Mouse (Mus musculus) liver, embryonic 15.5 days (tissue): ENCODE measurements around the gene Btbd9. TPM values are rescaled to one million over a fixed set of nuclear protein-coding genes. Genes with fewer than 3 reads are reported as not detected.

Experiments
- ATAC-seq: fragments of 200-750 bp; cut with Nextera tagmentation; 2 replicates; pipeline ENCODE4 v1.8.0; 2017; ENCODE audit warnings: moderate number of reproducible peaks, mild to moderate bottlenecking, moderate library complexity; ENCODE audit not compliant: insufficient read depth
- H3K27ac ChIP-seq: fragments of 300-500 bp; sonication (generic); replicated peaks from 2 replicates; pipeline ENCODE4 v1.5.1; 2015; ENCODE audit warnings: mild to moderate bottlenecking, inconsistent platforms
- H3K27me3 ChIP-seq: fragments of 300-500 bp; sonication (generic); 2 replicates; pipeline ENCODE4 v1.6.1; 2015; ENCODE audit warnings: mild to moderate bottlenecking, inconsistent platforms
- H3K36me3 ChIP-seq: fragments of 300-500 bp; sonication (generic); replicated peaks from 2 replicates; pipeline ENCODE4 v1.6.1; 2015; ENCODE audit warnings: moderate library complexity, mild to moderate bottlenecking, inconsistent platforms
- H3K4me1 ChIP-seq: fragments of 300-500 bp; sonication (generic); replicated peaks from 2 replicates; pipeline ENCODE4 v1.6.1; 2015; ENCODE audit warnings: inconsistent platforms
- H3K4me2 ChIP-seq: fragments of 300-500 bp; sonication (generic); 2 replicates; pipeline ENCODE4 v1.6.1; 2015; ENCODE audit warnings: moderate library complexity, mild to moderate bottlenecking, inconsistent platforms
- H3K4me3 ChIP-seq: fragments of 300-500 bp; sonication (generic); replicated peaks from 2 replicates; pipeline ENCODE4 v1.5.1; 2015; ENCODE audit warnings: mild to moderate bottlenecking, inconsistent platforms
- H3K9ac ChIP-seq: fragments of 300-500 bp; sonication (generic); 2 replicates; pipeline ENCODE4 v1.6.1; 2015; ENCODE audit warnings: moderate library complexity, mild to moderate bottlenecking, inconsistent platforms
- H3K9me3 ChIP-seq: fragments of 300-500 bp; sonication (generic); replicated peaks from 2 replicates; pipeline ENCODE4 v1.6.1; 2016; ENCODE audit warnings: inconsistent platforms
- WGBS: fragments of 180-500 bp; shearing (Covaris S2); methylation state at CpG from one replicate; pipeline ENCODE4 v1.1.7; 2015; ENCODE audit warnings: mixed read lengths; ENCODE audit not compliant: insufficient replicate concordance; 5-methylcytosine and 5-hydroxymethylcytosine counted together
- polyA plus RNA-seq: library from polyadenylated mRNA; unstranded; fragments of >200 nt; fragmentation: Nextera tagmentation; extraction: Ambion mirVana; gene quantifications from 2 replicates; pipeline ENCODE4 v1.2.1, GENCODE M21; 2015

Gene Btbd9
- polyA plus RNA-seq, 1 experiment from 2014 or later = 12.2 TPM

- no peak overlapping the region for H3K4me3 ChIP-seq
- no peaks in the 10 kb centered on the region for H3K36me3 ChIP-seq
- H3K9me3 ChIP-seq = no peaks in the 10 kb centered on the region
- no peak overlapping the region for H3K9ac ChIP-seq
- no peaks in the 10 kb centered on the region for H3K27me3 ChIP-seq
- ATAC-seq = no peak
- no peaks in the 10 kb centered on the region for H3K4me1 ChIP-seq
- no peak overlapping the region for H3K27ac ChIP-seq
- WGBS = 86% methylated on average over 5 of the region's 5 CpGs
- no peak overlapping the region for H3K4me2 ChIP-seq
These were observed 116.6 kb downstream of the Btbd9 start for GRCm38 (mm10) chr17:30459706-30460105.

- Histone ChIP-seq H3K36me3 (no peaks in the 10 kb centered on the region), H3K27ac (no peak overlapping the region), H3K4me3 (no peak overlapping the region), H3K4me2 (no peak overlapping the region), H3K9me3 (no peaks in the 10 kb centered on the region), H3K27me3 (no peaks in the 10 kb centered on the region), H3K4me1 (no peaks in the 10 kb centered on the region), H3K9ac (no peak overlapping the region)
- ATAC-seq = no peak
- 72% methylated on average over 5 of the region's 5 CpGs for WGBS
These were observed 117.4 kb downstream of the Btbd9 start for GRCm38 (mm10) chr17:30458926-30459325.

GRCm38 (mm10) chr17:30458301-30458700, 118.0 kb downstream of the Btbd9 start:
- Histone ChIP-seq H3K27me3 (no peaks in the 10 kb centered on the region), H3K4me2 (no peak overlapping the region), H3K27ac (no peak overlapping the region), H3K4me3 (no peak overlapping the region), H3K9me3 (no peaks in the 10 kb centered on the region), H3K9ac (no peak overlapping the region), H3K4me1 (no peaks in the 10 kb centered on the region), H3K36me3 (no peaks in the 10 kb centered on the region)
- WGBS = 61% methylated on average over 3 of the region's 3 CpGs
- no peak for ATAC-seq

GRCm38 (mm10) chr17:30457486-30457885, 118.8 kb downstream of the Btbd9 start:
- Histone ChIP-seq H3K36me3 (no peaks in the 10 kb centered on the region), H3K9me3 (no peaks in the 10 kb centered on the region), H3K4me2 (no peak overlapping the region), H3K9ac (no peak overlapping the region), H3K27ac (no peak overlapping the region), H3K4me1 (no peaks in the 10 kb centered on the region), H3K4me3 (no peak overlapping the region), H3K27me3 (no peaks in the 10 kb centered on the region)
- 68% methylated on average over 7 of the region's 7 CpGs for WGBS
- ATAC-seq = no peak

GRCm38 (mm10) chr17:30456293-30456692, 120.0 kb downstream of the Btbd9 start:
- Histone ChIP-seq H3K27ac (no peak overlapping the region), H3K36me3 (no peaks in the 10 kb centered on the region), H3K9me3 (no peaks in the 10 kb centered on the region), H3K4me1 (no peaks in the 10 kb centered on the region), H3K4me2 (no peak overlapping the region), H3K4me3 (no peak overlapping the region), H3K27me3 (no peaks in the 10 kb centered on the region), H3K9ac (no peak overlapping the region)
- no peak for ATAC-seq
- WGBS = 70% methylated on average over 12 of the region's 12 CpGs

GRCm38 (mm10) chr17:30454862-30455243, 121.4 kb downstream of the Btbd9 start:
- 11% methylated on average over 3 of the region's 3 CpGs for WGBS
- ATAC-seq = no peak
- Histone ChIP-seq H3K27me3 (no peaks in the 10 kb centered on the region), H3K9ac (no peak overlapping the region), H3K36me3 (no peaks in the 10 kb centered on the region), H3K27ac (no peak overlapping the region), H3K4me2 (no peak overlapping the region), H3K4me1 (no peaks in the 10 kb centered on the region), H3K9me3 (no peaks in the 10 kb centered on the region), H3K4me3 (no peak overlapping the region)

GRCm38 (mm10) chr17:30454155-30454861, 122.0 kb downstream of the Btbd9 start:
- no peaks in the 10 kb centered on the region for H3K9me3 ChIP-seq
- no peak overlapping the region for H3K4me2 ChIP-seq
- H3K27me3 ChIP-seq = no peaks in the 10 kb centered on the region
- ATAC-seq = no peak
- H3K4me1 ChIP-seq = no peaks in the 10 kb centered on the region
- no peak overlapping the region for H3K27ac ChIP-seq
- H3K9ac ChIP-seq = no peak overlapping the region
- H3K36me3 ChIP-seq = no peaks in the 10 kb centered on the region
- WGBS = 62% methylated on average over 6 of the region's 6 CpGs
- H3K4me3 ChIP-seq = no peak overlapping the region

- no peak overlapping the region for H3K4me3 ChIP-seq
- 63% methylated on average over 4 of the region's 4 CpGs for WGBS
- ATAC-seq = no peak
These were observed 123.0 kb downstream of the Btbd9 start for GRCm38 (mm10) chr17:30453272-30453671.

GRCm38 (mm10) chr17:30452363-30452762, 123.9 kb downstream of the Btbd9 start:
- 74% methylated on average over 9 of the region's 9 CpGs for WGBS
- no peak overlapping the region for H3K9ac ChIP-seq

More at GRCm38 (mm10) chr17:30453272-30453671, 123.0 kb downstream of the Btbd9 start:
- Histone ChIP-seq H3K27me3 (no peaks in the 10 kb centered on the region), H3K36me3 (no peaks in the 10 kb centered on the region), H3K27ac (no peak overlapping the region), H3K9me3 (no peaks in the 10 kb centered on the region), H3K9ac (no peak overlapping the region), H3K4me2 (no peak overlapping the region), H3K4me1 (no peaks in the 10 kb centered on the region)

GRCm38 (mm10) chr17:30448562-30448961, 127.7 kb downstream of the Btbd9 start:
- ATAC-seq = no peak
- Histone ChIP-seq H3K36me3 (0 out of 2 replicates have a peak, but pooled peaks cover 6% of the 10 kb centered on the region), H3K4me1 (no peaks in the 10 kb centered on the region), H3K4me2 (no peak overlapping the region), H3K27ac (no peak overlapping the region), H3K4me3 (no peak overlapping the region), H3K27me3 (no peaks in the 10 kb centered on the region), H3K9me3 (no peaks in the 10 kb centered on the region), H3K9ac (no peak overlapping the region)
- 72% methylated on average over 5 of the region's 5 CpGs for WGBS

More at GRCm38 (mm10) chr17:30452363-30452762, 123.9 kb downstream of the Btbd9 start:
- no peak overlapping the region for H3K4me2 ChIP-seq
- no peaks in the 10 kb centered on the region for H3K36me3 ChIP-seq
- H3K4me3 ChIP-seq = no peak overlapping the region
- no peaks in the 10 kb centered on the region for H3K27me3 ChIP-seq
- no peak overlapping the region for H3K27ac ChIP-seq
- ATAC-seq = no peak
- H3K4me1 ChIP-seq = no peaks in the 10 kb centered on the region
- H3K9me3 ChIP-seq = no peaks in the 10 kb centered on the region

GRCm38 (mm10) chr17:30445805-30446441, 130.4 kb downstream of the Btbd9 start:
- Histone ChIP-seq H3K27ac (no peak overlapping the region), H3K4me1 (no peaks in the 10 kb centered on the region), H3K9ac (no peak overlapping the region), H3K27me3 (no peaks in the 10 kb centered on the region), H3K4me2 (no peak overlapping the region), H3K4me3 (no peak overlapping the region), H3K9me3 (no peaks in the 10 kb centered on the region), H3K36me3 (0 out of 2 replicates have a peak, but pooled peaks cover 6% of the 10 kb centered on the region)
- no peak for ATAC-seq
- 75% methylated on average over 3 of the region's 3 CpGs for WGBS
